Mouse (Mus musculus) frontal cortex, postnatal 14 days (tissue): Measurements from ENCODE around the gene 4931428F04Rik.

Experiments used
- DNase-seq, 2 experiments: peaks; one replicate each; pipeline ENCODE4 v3.0.0; 2022; ENCODE audit warnings: low spot score in 2 of 2

The 4931428F04Rik gene

DNA sequence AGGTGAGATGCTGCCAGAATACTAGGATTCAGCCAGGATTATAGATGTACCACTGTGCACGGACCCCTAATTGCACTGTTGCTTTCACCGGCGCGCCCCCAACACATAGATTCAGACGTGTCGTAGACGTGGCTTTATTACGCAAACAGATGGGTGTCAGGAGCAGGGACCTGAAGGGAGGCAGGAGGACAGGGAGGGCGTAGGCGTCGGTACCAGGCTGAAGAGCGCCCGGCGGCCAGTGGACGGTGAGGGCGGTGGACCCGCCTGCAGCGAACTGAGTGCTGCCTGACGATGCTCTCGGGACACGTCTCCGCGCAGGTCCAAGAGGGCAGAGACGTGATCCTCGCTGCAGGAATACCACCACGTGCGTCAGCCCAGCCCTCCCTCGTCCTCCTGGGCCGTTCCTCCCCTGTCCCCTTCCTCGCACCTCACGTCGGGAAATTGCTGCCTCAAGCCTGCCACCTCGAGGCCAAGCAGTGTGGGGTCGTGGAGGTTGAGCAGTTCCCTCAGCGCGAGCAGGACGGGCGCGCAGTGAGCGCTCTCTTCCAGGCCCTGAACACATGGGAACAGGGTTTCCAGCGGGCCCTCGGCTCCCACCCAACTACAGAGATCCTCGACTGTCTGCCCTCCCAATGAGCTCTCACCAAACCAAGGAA is at the start of gene 4931428F04Rik:
Gene 4931428F04Rik, minus strand, starts transcription at position 60 of the 656 bp plus-strand sequence.
- DNase-seq, result peak in 1 of 2 experiments; percentile 43

DNA sequence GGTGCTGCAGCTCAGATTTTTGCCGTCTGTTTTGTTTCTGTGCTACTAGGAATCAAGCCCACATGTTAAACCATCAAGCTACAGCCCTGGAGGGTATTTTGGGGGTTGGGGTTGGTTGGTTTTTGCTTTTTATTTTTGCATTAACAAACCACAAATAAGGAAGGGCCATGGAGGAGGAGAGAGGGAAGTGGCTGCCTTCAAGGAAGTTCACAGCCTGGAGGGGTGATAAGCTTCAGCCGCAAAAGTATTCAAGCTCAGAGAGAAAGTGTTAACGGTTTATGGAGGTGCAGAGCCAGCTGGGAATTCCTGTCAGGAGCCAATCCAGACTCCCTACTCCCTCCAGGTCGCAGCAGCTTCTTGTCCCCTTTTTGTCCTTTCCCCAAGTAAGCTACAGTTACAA is 49.3 kb upstream of the 4931428F04Rik start:
- no peak for DNase-seq

DNA sequence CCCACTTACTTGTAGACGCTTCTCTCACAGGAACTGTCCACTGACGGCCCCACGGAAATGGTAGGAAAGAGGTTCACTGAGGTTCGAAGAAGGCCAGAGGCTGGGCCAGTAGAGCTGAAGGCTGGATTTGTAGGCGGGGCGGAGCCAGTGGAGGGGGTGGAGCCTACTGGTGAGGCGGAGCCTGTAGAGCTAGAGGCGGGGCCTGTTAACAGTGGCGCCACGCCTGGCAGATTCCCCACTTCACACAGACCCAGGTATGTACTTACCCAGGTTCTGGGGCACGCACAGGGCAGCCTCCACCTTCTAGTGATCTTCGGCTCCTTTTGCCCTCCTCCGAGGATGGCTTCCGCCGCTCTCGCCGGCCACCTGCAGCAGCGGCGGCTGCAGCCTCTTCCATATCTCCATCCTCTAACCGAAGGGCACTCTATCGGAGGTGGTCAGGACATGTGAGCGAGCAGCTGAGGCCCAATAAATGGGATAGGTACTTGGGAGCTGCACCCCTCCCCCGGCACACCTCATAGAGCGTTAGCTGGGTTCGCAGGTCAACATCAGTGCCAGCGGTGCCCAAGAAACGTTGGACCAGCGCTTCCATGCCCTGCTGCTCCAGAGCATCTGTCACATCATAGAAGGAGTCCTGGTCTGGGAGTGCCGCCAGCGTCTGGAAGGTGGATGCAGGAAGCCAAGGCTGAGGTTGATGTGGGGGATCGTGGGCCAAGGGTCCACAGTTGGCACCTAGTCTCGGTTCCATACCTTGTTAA is 46.9 kb upstream of the 4931428F04Rik start:
- DNase-seq, result no peak

DNA sequence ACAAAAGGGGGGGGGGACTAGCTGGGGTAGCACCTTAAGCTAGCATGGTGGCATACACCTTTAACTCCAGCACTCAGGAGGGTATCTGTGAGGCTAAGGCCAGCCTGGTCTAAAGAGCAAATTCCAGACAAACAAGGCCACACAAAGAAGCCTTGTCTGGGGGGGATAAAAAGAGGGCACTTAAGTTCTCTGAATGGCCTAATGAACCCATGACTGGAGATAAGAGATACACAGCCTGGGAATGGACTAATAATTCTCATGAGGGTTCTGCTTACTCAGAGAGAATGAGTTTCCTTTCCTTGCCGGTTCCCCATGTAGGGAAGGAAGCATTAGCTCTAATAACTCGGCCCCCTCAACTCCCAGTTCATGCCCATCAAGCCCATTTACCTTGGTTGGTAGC is 42.9 kb upstream of the 4931428F04Rik start:
- no peak for DNase-seq

DNA sequence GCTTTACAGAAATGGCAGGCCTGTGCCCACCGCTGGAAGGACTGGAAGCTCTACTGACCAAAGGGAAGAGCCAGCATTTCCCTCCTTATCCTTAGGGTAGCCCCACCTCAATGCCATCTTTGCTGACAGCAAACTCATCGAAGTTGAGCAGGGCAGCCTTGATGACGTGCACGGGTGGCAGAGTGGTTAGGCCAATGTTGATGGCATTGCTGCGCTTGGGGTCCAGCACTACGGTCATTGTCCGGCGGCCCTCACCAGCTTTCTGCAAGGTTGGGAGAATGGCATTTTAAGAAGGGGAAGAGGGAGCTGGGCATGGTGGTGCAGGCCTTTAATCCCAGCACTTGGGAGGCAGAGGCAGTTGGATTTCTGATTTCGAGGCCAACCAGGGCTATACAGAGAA is 42.3 kb upstream of the 4931428F04Rik start:
- no peak for DNase-seq

DNA sequence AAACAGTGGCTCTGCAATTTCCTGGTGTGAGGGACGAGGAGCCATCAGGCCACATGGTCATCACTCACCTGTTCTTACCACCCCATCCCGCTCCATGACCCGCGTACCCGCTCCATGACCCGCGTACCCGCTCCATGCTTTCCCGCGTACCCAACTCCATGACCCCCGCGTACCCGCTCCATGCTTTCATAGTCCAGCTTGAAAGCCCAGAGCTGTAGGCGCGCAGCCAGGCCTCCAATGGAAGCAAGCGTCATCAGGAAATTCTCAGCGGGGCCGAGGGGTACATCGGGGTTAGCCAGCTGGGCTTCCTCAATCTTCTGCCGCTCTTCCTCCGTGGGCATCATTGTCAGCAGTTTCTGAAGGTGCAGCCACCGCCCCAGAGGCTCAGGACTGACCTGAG is 41.8 kb upstream of the 4931428F04Rik start:
- no peak for DNase-seq

DNA sequence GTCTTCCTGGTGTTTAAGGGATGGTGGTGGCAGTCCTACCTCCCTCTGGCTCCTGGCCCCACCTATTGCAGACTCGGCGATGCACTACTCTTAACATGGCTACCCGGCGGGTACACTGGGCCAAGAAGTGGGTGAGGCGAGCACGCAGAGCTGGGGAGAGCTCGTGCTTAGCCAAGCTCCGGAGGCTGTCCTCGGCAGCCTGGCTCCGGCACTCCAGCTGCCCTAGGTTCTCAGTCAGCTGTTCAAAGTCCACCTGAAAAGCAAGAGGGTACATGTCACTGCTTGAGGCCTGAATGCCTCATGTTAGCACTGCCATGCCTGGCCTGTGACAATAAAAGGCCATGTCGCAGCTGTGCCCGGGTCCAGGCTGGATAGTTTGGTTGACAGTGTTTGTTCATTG is 40.7 kb upstream of the 4931428F04Rik start:
- DNase-seq, result no peak

DNA sequence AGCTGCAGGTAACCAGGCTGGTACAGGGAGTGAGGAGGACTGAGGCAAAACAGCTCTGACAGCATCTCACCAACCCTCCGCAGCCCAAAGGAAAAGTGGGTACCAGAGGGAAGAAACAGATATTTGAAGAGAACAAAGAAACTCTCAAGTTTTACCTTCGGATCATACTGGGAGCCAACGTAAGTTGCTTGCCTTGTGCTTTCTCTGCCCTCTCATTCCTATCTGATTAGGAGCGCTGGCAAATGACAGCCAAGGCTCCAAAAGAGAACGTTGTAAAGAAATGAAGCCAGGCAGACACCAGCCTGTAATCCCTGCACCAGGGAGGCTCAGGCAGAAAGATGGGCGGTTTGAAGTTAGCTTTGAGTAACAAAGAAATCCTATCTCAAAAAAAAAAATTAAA is 37.3 kb upstream of the 4931428F04Rik start:
- no peak for DNase-seq

DNA sequence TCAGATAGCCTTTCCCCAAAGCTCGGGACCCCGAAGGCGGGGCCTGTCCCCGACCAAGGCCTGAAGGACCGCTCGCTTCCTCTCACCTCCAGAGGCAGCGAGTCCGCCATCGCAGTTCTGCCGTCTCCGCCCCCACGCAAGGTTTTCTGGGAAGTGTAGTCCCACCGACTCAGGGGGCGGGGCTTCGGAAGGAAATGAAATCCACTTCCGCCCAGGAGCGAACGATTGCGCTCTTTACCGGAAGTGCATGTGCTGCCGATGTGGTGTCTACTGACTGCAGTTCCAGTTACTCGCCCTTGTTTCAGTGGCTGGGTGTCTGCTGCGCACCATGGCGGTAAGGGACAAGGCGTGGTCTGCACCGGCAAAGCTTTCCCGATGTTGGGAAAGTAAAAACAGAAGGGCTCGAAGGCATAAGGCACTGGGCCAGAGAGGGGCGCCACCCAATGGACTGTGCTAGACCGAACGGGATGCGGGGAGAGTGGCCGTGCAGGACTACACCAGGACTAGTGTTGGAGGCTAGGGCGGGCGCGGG is 36.5 kb upstream of the 4931428F04Rik start, which contains the start of the genes Lrrc29 and Tmem208:
Gene Lrrc29, minus strand, starts transcription at position 138 of the 532 bp plus-strand sequence.
Gene Tmem208, plus strand, starts transcription at position 214 of the 532 bp plus-strand sequence.
- DNase-seq, result peak; percentile 95 to 97

DNA sequence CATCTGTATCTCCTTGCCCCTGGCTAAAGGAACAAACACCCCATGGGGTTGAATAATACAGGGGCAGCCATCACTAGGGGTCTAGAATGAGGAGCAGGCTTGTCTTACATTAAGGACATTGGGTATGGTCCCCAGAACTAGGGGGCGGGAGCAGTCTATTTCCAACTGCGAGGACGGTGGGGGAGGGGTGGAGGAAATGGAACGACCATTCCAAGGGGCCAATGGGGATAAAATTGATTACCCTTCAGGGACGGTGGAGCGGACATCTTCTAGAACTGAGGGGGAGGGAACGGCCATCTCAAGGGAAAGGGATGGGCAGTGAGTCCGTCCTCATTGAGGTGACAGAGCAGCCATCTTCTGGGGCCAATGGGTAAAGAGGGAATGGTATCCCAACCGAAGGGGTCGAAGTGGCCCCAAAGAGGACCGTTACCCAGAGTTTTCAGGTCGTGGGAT is 36.0 kb upstream of the 4931428F04Rik start:
- DNase-seq, result no peak

DNA sequence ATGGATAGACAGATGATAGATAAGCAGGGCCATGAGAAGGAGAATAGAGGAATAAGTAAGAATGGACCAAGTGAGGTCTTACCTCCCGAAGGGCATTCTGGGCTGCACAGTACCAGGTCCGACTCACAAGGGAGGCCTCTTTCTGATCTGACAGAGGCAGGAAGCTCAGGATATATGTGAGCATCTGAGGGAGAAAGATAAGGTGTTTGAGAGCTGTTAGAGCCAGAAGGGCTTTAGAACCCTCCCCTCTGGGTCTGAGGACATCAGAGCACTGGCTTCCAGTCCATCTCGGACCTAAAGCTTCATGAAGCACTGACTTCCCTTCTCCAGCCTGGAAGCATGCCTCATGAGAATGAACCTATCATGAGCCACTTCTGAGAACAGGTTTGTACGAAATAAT is 33.5 kb upstream of the 4931428F04Rik start:
- no peak for DNase-seq

DNA sequence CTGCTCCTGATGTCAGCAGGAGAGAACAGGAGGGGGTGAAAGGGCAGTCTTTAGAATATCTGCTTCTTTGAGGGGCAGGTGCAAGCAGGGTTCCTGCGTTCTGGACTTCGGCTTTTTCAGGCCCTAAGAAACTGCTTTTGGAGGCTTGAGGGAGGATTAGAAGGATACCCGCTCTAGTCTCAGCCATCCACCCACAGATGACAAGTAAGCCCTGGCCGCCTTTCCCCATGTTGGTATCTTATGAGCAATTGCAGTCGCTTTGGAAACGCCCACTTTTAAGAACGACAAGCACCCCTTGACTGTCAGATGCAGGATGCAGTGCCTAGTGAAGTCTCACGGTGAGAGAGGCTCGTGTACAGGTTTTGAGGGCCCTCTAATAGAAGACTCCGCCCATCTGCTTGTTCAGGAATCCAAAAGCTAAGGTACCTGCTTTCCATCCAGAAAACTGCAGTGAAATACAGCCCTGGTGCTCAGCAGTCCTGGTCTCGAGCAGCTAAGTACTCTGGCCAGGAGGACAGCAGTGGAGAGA is 29.1 kb upstream of the 4931428F04Rik start:
- no peak for DNase-seq

DNA sequence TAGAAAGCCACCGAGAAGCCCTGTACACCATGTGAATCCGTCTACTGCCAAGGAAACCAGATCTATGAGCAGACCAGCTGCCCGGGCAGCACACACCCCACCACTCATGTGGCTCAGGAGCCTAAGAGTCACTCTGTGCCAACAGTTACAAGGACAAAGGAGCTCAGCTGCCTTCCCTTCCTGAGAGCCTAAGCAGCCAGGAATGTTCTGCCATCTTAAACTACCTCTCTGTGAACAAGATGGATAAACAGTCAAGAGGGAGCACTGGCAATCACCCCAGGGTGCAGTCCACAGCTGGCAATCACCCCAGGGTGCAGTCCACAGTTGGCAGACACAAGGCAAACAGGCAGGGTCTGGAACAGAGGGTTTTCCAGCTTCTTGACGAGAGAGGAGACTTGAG is 28.3 kb upstream of the 4931428F04Rik start:
- DNase-seq, result no peak

DNA sequence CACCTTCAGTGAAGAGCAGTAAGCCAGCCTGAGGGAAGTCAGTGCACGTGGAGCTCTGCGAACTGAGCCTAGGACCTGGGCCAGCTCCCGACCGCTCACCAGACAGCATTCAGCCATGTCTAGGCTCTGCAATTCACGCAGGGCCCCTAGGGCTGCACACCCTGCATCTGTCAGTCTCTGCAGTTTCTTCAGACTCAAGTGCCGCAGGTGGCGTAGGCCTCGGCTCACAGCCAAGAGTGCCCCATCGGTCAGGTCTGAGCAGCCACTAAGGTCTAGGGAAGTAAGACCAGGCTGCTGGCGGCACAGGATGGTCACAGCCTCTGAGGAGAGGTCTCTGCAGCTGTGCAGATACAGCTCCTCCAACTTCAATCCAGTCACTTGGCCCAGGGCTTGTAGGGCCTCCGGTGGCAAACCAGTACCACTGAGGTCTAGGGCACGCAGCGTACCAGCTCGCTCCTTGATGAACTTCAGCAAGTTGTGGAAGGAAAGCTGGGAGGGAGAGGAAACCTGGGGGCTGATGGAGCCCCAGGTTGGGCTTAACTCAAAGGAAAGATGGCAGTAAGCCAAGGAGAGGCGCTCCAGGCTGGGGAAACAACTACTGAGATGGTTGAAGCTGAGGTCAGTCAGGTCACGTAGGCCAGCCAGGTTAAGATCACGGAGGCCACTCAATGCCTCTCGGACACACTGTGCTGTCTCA is 25.6 kb upstream of the 4931428F04Rik start:
- DNase-seq, result no peak

DNA sequence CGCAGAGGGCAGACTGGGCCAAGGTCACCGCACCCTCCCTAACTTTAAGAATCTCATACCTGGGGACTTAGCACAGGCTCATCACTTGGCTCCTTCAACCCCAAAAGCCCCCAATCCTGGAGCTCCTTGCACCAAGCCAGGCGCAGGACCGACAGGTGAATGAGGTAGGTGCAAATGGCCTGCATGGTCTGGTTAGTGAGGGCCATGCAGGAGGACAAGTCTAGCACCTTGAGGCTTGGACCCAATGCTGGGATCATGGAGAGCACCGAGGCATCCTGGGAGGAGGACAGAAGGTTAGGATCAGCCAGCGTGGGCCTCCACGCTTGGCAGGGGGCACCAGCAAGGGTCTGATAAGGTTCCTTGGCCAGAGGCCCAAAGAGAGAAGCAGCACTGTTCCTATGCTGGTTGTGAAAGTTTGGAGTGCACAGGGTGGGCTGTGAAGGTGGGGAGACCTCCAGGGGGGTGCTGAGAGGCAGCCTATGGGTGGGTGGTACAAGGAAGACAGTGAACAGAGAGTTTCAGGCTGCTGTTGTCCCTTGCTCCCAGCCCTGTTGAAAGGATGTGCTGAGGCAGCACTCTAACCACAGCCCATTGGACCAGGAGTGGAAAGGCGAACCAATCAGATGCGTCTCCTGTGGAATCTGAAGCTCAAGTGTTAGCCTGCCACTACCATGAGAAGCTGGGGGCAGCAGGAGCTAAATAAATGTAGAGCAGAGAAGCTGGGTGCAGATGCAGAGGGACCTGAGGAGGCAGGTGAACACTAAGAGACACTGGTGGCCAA is 24.1 kb upstream of the 4931428F04Rik start:
- DNase-seq, result no peak

DNA sequence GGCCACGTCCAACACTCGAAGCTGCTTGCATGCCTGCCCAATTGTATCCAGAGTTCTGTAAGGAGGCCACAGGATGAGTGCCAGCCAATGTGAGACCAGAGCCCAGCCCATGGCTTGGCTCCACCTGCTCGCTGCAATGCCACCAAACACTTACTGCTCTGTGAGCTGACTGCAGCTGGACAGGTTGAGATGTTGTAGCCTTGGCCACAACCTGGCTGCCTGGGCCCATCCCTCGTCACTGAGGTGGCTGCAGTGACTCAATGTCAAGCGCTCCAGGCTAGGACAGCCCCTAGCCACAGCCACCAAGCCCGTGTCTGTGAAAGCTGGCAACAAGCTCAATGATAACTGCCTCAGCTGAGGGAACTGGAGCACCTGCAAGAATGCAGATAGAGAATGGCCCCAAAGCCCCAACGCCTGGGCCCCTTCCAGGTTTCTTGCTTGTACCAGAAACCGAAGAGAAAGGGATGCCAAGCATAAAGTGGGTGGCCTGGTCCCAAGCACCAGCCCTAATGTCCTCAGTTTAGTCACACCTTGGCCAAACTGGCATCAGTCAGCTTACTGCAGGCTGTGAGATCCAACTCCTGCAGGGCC is 23.3 kb upstream of the 4931428F04Rik start:
- DNase-seq, result no peak

DNA sequence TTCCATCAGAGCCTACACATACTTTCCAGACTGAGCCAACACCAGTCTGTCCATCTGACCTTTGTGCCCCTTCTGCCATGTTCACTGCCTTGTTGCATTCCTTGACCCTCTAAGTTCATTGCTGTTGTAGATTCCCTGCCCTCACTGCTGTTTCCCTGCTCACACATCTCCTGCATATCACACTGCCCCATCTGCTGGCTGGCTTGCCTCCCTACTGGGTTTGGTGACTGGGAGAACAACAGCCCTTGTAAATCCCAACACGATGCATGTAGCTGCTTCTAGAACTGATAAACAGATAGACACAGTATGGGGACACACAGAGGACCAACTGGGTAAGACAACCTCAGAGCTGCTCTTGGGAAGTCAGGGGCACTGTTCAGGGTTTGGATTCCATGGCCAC is 22.1 kb upstream of the 4931428F04Rik start:
- DNase-seq, result no peak

DNA sequence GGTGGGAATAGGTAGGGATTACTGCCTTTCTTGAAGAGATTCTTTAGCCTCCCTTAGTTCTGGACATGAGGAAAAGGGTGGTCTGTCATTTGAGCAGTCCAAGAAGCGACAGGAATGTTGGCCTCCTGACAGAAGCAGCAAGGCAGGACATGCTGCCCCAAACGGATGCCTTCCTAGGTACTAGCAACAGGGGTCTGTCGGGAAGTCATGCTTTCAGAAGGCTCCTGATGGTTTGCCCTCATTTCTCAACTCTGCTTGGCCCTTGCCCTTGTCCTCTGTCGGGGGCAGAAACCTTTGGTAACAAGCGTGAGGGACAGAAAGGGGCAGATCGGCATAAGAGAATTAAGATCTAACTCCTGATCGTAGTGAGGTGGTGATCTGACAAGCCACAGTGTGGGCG is 20.5 kb upstream of the 4931428F04Rik start:
- DNase-seq, result no peak

DNA sequence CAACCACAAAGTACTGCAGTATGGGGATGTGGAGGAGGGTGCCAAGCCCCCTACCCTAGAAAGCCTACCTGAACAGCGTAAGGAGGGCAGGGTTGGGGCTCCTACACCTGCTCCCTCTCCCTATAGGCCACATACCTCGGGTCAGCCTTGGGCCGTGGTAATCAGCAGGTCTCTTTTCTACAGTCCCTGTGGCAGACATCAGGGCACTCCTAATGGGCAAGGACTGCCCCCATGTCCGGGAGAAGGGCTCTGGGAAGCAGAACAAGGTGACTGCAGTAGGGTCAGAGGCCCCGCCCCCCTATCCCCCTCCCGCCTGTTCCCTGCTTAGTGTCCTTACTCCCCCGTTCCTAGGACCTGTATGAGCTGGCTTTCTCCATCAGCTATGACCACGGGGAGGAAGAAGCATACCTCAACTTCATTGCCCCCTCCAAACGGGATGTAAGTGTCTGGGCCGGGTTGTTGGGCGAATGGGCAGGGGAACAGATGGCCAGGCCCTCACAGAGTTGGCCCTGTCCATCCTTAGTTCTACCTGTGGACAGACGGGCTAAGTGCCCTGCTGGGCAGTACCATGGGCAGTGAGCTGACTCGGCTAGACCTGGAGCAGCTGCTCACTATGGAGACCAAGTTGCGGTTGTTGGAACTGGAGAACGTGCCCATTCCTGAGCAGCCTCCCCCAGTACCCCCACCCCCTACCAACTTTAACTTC is 19.6 kb upstream of the 4931428F04Rik start:
- DNase-seq, result no peak

DNA sequence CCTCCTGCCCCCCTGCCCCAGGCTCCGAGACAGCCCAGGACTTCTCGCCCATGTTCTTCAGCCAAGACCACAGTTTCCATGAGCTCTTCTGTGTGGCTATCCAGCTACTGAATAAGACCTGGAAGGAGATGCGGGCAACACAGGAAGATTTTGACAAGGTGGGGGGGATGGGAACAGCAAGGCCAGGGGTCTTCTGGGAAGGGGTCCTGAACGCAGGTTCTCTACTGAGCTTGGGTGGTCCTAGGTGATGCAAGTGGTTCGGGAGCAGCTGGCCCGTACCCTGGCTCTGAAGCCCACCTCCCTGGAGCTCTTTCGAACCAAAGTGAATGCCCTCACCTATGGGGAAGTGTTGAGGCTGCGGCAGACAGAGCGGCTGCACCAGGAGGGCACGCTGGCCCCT is 18.8 kb upstream of the 4931428F04Rik start:
- DNase-seq, result no peak
